Mouse (Mus musculus) ES-E14 (cell line): ENCODE results near the gene Cdc42ep1. TPM values are rescaled to one million over a fixed set of nuclear protein-coding genes. Genes with fewer than 3 reads are reported as not detected.

ENCODE experiments used
- DNase-seq: peaks from one replicate; pipeline ENCODE4 v3.0.0-alpha.2; 2013; ENCODE audit warnings: low read depth, low spot score
- H3K27ac ChIP-seq: 2 replicates; pipeline ENCODE4 v1.5.1; 2012; ENCODE audit warnings: low read depth, mild to moderate bottlenecking, low read length, moderate library complexity, mixed read lengths; ENCODE audit not compliant: poor library complexity, insufficient read depth, severe bottlenecking
- H3K36me3 ChIP-seq: 2 replicates; pipeline ENCODE4 v1.6.1; 2012; ENCODE audit warnings: mild to moderate bottlenecking, low read length, moderate library complexity, mixed read lengths; ENCODE audit not compliant: control insufficient read depth, poor library complexity, insufficient read depth, severe bottlenecking
- H3K4me1 ChIP-seq, 2 experiments: fragments of 150-350 bp in 1 of 2; sonication (generic) in 1 of 2; 2 replicates each; pipeline ENCODE4 v1.6.1; 2012; ENCODE audit warnings: low read length in 2 of 2, mild to moderate bottlenecking in 1 of 2, mixed read lengths in 1 of 2; ENCODE audit not compliant: control insufficient read depth in 2 of 2, insufficient read depth in 2 of 2, poor library complexity in 1 of 2
- H3K4me3 ChIP-seq, 2 experiments: fragments of 150-350 bp in 1 of 2; sonication (generic) in 1 of 2; 2 replicates each; pipeline ENCODE4 v1.5.1; 2012; ENCODE audit warnings: low read length in 2 of 2, low read depth in 1 of 2, mild to moderate bottlenecking in 1 of 2, mixed read lengths in 1 of 2; ENCODE audit not compliant: insufficient read depth in 1 of 2, poor library complexity in 1 of 2, severe bottlenecking in 1 of 2
- H3K9ac ChIP-seq: 2 replicates; pipeline ENCODE4 v1.6.1; 2012; ENCODE audit warnings: low read depth, mild to moderate bottlenecking, low read length, mixed read lengths; ENCODE audit not compliant: poor library complexity, insufficient read depth, severe bottlenecking
- H3K9me3 ChIP-seq: fragments of 150-350 bp; sonication (generic); 2 replicates; pipeline ENCODE4 v1.6.1; 2012; ENCODE audit warnings: low read depth, mild to moderate bottlenecking, low read length; ENCODE audit not compliant: control insufficient read depth, insufficient read depth
- CHD2 ChIP-seq: IDR thresholded peaks from 2 replicates; pipeline ENCODE4 v1.6.1; 2014; ENCODE audit warnings: mild to moderate bottlenecking, low read depth, low read length, inconsistent platforms
- HCFC1 ChIP-seq: IDR thresholded peaks from 2 replicates; pipeline ENCODE4 v1.6.1; 2012; ENCODE audit warnings: low read length, inconsistent platforms, borderline replicate concordance; ENCODE audit not compliant: insufficient read depth
- MAFK ChIP-seq: IDR thresholded peaks from 2 replicates; pipeline ENCODE4 v1.6.1; 2014; ENCODE audit warnings: mild to moderate bottlenecking, low read depth, low read length, inconsistent platforms; ENCODE audit not compliant: insufficient read depth
- ZC3H11A ChIP-seq: IDR thresholded peaks from 2 replicates; pipeline ENCODE4 v1.6.1; 2012; ENCODE audit warnings: low read depth, mild to moderate bottlenecking, inconsistent platforms, low read length, borderline replicate concordance
- ZNF384 ChIP-seq: IDR thresholded peaks from 2 replicates; pipeline ENCODE4 v1.6.1; 2012; ENCODE audit warnings: low read depth, low read length, inconsistent platforms
- in situ Hi-C, 2 experiments: fragments of 600-800 bp; cut with MboI; formaldehyde crosslinking; loops; one replicate each; pipeline ENCODE4 v1.15.1; 2025; ENCODE audit warnings: low sequenced_read_pairs in 2 of 2, inconsistent platforms in 1 of 2; ENCODE audit not compliant: unreplicated experiment in 2 of 2
- total RNA-seq: library from RNA; depleted of rRNA; stranded (reverse); fragments of 300-350 nt; gene quantifications from 2 replicates; pipeline ENCODE4 v1.2.3, GENCODE M21; 2012; rRNA removed

The Cdc42ep1 gene
- 4.7 and 8.3 TPM in 2 replicates for total RNA-seq

DNA sequence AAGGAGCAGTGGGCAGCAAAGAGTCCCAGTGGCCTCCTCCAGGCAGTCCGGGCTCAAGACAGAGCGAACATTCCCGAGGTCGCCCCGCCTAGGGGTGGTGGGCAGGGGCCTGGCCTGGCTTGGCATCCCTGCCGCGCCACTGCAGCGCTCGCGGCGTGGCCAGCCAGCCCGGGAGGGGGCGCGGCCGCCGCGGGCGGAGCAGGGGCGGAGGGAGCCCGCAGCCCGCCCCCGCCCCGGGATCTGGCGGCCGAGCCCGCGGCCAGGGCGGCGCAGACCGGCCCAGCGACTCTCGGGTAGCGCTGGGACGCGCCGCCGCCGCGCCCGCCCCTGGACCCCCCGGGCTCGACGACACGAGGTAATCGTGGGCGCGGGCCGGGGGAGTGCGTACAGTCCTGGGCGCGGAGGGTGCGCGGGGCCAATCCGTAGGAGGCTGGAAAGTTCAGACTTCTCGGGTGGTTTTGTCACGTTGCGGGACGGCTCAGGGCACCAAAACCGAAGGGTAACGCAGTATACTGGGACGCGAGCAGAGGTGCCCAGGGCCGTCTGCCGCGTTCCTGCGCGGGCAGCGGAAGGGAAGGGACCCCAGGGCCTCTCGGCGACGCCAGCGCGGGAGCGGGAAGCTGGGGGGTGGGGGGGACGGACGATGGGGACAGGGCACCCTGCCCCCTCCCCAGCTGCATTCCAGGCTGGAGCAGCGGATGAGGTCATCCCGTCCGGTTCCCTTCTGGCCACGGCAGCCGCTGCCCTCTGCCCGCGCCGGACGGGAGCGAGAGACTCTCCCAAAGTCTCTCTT, at the start of gene Cdc42ep1:
Gene Cdc42ep1, plus strand, starts transcription at position 254 of the 793 bp plus-strand sequence.
- H3K4me1 ChIP-seq = peaks cover 5 to 23% of the 10 kb centered on the region in 2 experiments; a peak in 2 of 4 replicates
- TF ChIP-seq MAFK = no peak
- TF ChIP-seq ZNF384 = no peak
- no peak for TF ChIP-seq CHD2
- TF ChIP-seq HCFC1 = no peak
- no peak for TF ChIP-seq ZC3H11A
- in situ Hi-C loops = no loop called here
- no peaks in the 10 kb centered on the region for H3K9me3 ChIP-seq
- no peak for DNase-seq
- peak within 1 kb of the TSS; percentile 70 to 71 for H3K4me3 ChIP-seq
- no peak within 1 kb of the TSS for H3K27ac ChIP-seq
- H3K36me3 ChIP-seq = no peaks in the 10 kb centered on the region
- peak within 1 kb of the TSS; percentile 68 for H3K9ac ChIP-seq

DNA sequence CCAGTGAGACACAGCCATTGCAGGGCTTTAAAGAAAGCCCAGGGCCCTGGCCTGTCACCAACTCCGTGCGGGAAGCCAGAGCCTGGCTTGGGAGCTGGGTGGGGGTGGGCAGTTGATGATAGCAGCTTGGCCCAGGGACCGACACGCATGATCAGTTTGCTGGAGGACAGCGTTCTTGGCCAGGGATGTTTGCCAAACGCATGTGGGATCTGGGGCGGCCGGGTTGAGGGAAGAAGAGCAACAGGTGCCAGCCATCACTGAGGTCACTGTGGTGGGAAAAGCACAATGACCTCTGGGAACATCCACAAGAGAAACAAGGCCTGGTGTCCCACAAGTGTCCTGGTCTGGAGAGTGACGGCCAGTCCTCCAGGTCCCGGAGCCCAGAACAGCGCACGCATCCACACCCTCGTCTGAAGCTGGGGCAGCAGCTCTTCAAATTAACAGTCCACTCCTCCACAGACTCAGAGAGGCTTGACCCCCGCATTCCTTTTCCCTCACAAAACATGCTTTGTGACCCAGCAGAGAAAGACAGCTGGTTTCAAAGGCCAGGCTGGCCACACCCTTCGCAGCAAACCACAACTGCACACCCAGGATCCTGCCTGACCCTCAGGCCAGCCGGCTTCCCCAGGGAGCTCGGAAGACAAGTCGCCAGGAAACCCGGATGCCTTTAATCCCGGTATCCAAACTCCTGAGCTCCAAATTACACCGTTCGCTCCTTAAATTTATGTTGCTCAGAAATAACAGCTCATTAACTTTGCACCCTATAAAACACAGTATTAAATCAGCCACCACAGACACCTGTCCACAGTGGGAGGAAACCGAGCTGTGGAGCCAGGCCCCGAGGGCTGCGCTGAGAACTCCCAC, 46.0 kb upstream of the Cdc42ep1 start:
- no peak overlapping the region for H3K27ac ChIP-seq
- H3K36me3 ChIP-seq = no peaks in the 10 kb centered on the region
- H3K4me1 ChIP-seq = peaks cover 0 to 4% of the 10 kb centered on the region in 2 experiments; a peak in 1 of 4 replicates
- H3K4me3 ChIP-seq = no peak overlapping the region
- DNase-seq = no peak
- no peak overlapping the region for H3K9ac ChIP-seq
- in situ Hi-C loops = no loop called here
- TF ChIP-seq CHD2 (no peak), ZNF384 (no peak), HCFC1 (no peak), ZC3H11A (no peak), MAFK (no peak)
- H3K9me3 ChIP-seq = no peaks in the 10 kb centered on the region

DNA sequence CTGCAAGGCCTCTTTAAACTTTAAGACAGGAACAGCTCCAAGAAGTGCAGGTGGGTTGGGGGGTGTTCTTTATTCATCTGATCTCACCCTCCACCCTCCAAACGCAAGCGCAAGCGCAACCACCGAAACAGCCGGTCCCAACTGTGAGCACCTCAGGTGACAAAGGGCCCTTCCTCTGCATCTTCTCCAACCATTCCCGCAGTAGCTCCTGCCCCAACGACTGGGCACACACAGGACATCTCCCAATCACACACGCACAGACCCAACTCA, 45.4 kb upstream of the Cdc42ep1 start:
- in situ Hi-C loops = no loop called here
- Histone ChIP-seq H3K36me3 (no peaks in the 10 kb centered on the region), H3K27ac (no peak overlapping the region), H3K9me3 (no peaks in the 10 kb centered on the region), H3K4me1 (peaks cover 0 to 4% of the 10 kb centered on the region in 2 experiments; a peak in 1 of 4 replicates), H3K4me3 (no peak overlapping the region), H3K9ac (no peak overlapping the region)
- TF ChIP-seq ZC3H11A (no peak), CHD2 (no peak), HCFC1 (no peak), MAFK (no peak), ZNF384 (no peak)
- no peak for DNase-seq

- no peaks in the 10 kb centered on the region for H3K36me3 ChIP-seq
- peaks cover 3 to 11% of the 10 kb centered on the region in 2 experiments; a peak in 2 of 4 replicates for H3K4me1 ChIP-seq
- no peak for TF ChIP-seq ZC3H11A
- TF ChIP-seq CHD2 = no peak
- no peak for TF ChIP-seq HCFC1
- TF ChIP-seq ZNF384 = no peak
- TF ChIP-seq MAFK = no peak
- H3K27ac ChIP-seq = no peak overlapping the region
- H3K4me3 ChIP-seq = no peak overlapping the region
- DNase-seq = no peak
- no peak overlapping the region for H3K9ac ChIP-seq
- no peaks in the 10 kb centered on the region for H3K9me3 ChIP-seq
- in situ Hi-C loops = no loop called here
Observed at GRCm38 (mm10) chr15:78799029-78799428, 43.4 kb upstream of the Cdc42ep1 start.

DNA sequence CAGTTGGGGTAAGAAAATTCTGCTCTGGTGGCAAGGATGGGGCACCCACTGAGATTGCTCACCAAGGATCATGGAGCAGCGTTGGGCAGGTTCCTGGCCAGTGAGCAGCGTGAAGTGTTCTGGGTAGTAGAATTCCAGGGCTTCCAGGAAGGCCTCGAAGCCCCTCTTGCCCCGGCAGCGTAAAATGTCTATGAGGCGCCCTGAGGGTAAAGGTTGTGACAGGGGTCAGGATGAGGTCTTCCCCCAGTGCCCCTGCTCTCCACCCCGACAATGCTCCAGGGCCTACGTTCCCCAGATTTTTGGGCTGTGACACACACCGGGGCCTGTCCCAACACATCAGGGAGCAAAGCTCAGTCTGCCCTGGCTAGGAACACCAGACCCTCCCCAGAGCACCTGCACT, 40.9 kb upstream of the Cdc42ep1 start:
- H3K9ac ChIP-seq = no peak overlapping the region
- peak overlapping the region in 1 of 2 experiments; percentile 87; a peak in 2 of 4 replicates for H3K4me3 ChIP-seq
- TF ChIP-seq CHD2 (no peak), ZC3H11A (no peak), HCFC1 (no peak), MAFK (no peak), ZNF384 (no peak)
- no peaks in the 10 kb centered on the region for H3K9me3 ChIP-seq
- H3K36me3 ChIP-seq = no peaks in the 10 kb centered on the region
- in situ Hi-C loops = no loop called here
- DNase-seq = no peak
- H3K27ac ChIP-seq = no peak overlapping the region
- H3K4me1 ChIP-seq = peaks cover 3 to 17% of the 10 kb centered on the region in 2 experiments; a peak in 3 of 4 replicates
